Mouse (Mus musculus) hindbrain, embryonic 11.5 days (tissue): ENCODE measurements around the gene Rbfox2. TPM values are rescaled to one million over a fixed set of nuclear protein-coding genes. Genes with fewer than 3 reads are reported as not detected.
A peak's percentile ranks its signal among the peaks of the same experiment; 100 is the strongest.

Experiments used
- ATAC-seq: fragments of 200-750 bp; cut with Nextera tagmentation; 2 replicates; pipeline ENCODE4 v1.8.0; 2017; ENCODE audit warnings: mild to moderate bottlenecking, moderate TSS enrichment, moderate library complexity; ENCODE audit not compliant: low FRiP score
- DNase-seq: peaks from one replicate; pipeline ENCODE4 v3.0.0-alpha.2; 2015; ENCODE audit warnings: low spot score
- H3K27ac ChIP-seq: fragments of 300-500 bp; sonication (generic); 2 replicates; pipeline ENCODE4 v1.5.1; 2014; ENCODE audit warnings: mild to moderate bottlenecking, low read depth, low read length
- H3K27me3 ChIP-seq: fragments of 300-500 bp; sonication (generic); 2 replicates; pipeline ENCODE4 v1.6.1; 2014; ENCODE audit warnings: mild to moderate bottlenecking, low read length, moderate library complexity, mixed read lengths; ENCODE audit not compliant: control insufficient read depth, insufficient read depth
- H3K36me3 ChIP-seq: fragments of 300-500 bp; sonication (generic); 2 replicates; pipeline ENCODE4 v1.6.1; 2014; ENCODE audit warnings: mild to moderate bottlenecking, low read length, moderate library complexity, mixed read lengths; ENCODE audit not compliant: control insufficient read depth, insufficient read depth
- H3K4me1 ChIP-seq: fragments of 300-500 bp; sonication (generic); replicated peaks from 2 replicates; pipeline ENCODE4 v1.6.1; 2014; ENCODE audit warnings: low read length, mixed read lengths; ENCODE audit not compliant: control insufficient read depth, insufficient read depth
- H3K4me2 ChIP-seq: fragments of 300-500 bp; sonication (generic); replicated peaks from 2 replicates; pipeline ENCODE4 v1.6.1; 2014; ENCODE audit warnings: mild to moderate bottlenecking, low read depth, low read length
- H3K4me3 ChIP-seq: fragments of 300-500 bp; sonication (generic); 2 replicates; pipeline ENCODE4 v1.5.1; 2014; ENCODE audit warnings: low read depth, low read length
- H3K9ac ChIP-seq: fragments of 300-500 bp; sonication (generic); 2 replicates; pipeline ENCODE4 v1.6.1; 2014; ENCODE audit warnings: low read depth, low read length
- H3K9me3 ChIP-seq: fragments of 300-500 bp; sonication (generic); 2 replicates; pipeline ENCODE4 v1.6.1; 2016; ENCODE audit warnings: low read length; ENCODE audit not compliant: control insufficient read depth
- WGBS: fragments of 180-500 bp; shearing (Covaris S2); extraction: QIAGEN DNeasy Blood & Tissue Kit; methylation state at CpG from one replicate; pipeline ENCODE4 v1.1.7; 2014; 5-methylcytosine and 5-hydroxymethylcytosine counted together
- polyA plus RNA-seq: library from polyadenylated mRNA; unstranded; fragments of >200 nt; fragmentation: Nextera tagmentation; extraction: Ambion mirVana; gene quantifications from 2 replicates; pipeline ENCODE4 v1.2.1, GENCODE M21; 2014

Rbfox2 gene
- polyA plus RNA-seq, 1 experiment from 2014 or later, result 142 TPM

DNA sequence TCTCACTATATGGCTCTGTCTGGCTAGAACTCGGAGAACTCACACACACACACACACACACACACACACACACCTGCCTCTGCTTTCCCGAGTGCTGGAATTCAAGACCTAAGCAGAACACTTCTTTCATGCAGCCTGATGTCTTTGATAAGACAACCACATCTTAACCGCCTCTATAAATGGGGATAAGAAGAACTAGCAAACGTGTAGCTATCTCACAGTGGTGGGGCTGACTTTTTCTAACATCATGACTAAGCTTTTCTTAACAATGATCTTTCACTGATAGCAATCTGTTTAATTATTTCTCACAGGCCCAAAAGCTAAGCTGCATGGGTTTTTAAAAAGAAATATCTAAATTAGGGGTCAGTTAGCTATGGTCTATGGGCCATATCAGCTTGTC lies 86.0 kb downstream of the Rbfox2 start:
- Histone ChIP-seq H3K9me3 (no peaks in the 10 kb centered on the region), H3K27me3 (no peaks in the 10 kb centered on the region), H3K4me1 (no peaks in the 10 kb centered on the region), H3K9ac (no peak overlapping the region), H3K4me2 (no peak overlapping the region), H3K36me3 (no peaks in the 10 kb centered on the region), H3K27ac (no peak overlapping the region), H3K4me3 (no peak overlapping the region)
- ATAC-seq (no peak), DNase-seq (no peak)
- WGBS, result 86% methylated on average over 4 of the region's 4 CpGs

GRCm38 (mm10) chr15:77220137-77220536 lies 86.7 kb downstream of the Rbfox2 start:
- Histone ChIP-seq H3K36me3 (no peaks in the 10 kb centered on the region), H3K4me1 (peaks cover 5% of the 10 kb centered on the region; the same call in 1 of the 2 replicates), H3K27me3 (no peaks in the 10 kb centered on the region), H3K27ac (no peak overlapping the region), H3K4me2 (no peak overlapping the region), H3K9ac (no peak overlapping the region), H3K4me3 (no peak overlapping the region), H3K9me3 (no peaks in the 10 kb centered on the region)
- DNase-seq (no peak), ATAC-seq (no peak)

DNA sequence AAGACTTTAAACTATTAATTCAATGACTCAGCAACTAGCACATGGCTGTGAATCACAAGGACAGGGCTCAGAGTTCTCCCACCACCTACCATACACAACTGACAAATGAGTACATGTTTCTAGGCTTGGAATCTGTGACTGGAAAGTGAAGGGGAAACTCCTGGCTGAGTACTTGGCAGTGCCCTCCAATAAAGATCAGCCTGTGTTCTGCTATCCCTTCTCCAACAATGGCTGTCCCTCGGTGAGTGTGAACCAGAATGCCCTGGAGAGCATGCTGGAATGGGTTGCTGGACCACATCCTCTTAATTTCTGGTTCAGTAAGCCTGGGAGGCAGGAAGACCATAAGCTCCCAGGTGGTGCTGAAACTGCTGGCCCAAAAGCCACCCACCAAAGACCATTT lies 87.2 kb downstream of the Rbfox2 start:
- DNase-seq, result no peak
- no peak for ATAC-seq
- 67% methylated on average over 1 of the region's 1 CpGs for WGBS

GRCm38 (mm10) chr15:77218007-77218406 lies 88.8 kb downstream of the Rbfox2 start:
- H3K4me2 ChIP-seq, result no peak overlapping the region
- H3K27me3 ChIP-seq, result no peaks in the 10 kb centered on the region
- H3K4me1 ChIP-seq, result peaks cover 5% of the 10 kb centered on the region; the same call in 1 of the 2 replicates
- H3K9me3 ChIP-seq, result no peaks in the 10 kb centered on the region
- no peaks in the 10 kb centered on the region for H3K36me3 ChIP-seq
- DNase-seq (no peak), ATAC-seq (no peak)
- H3K4me3 ChIP-seq, result no peak overlapping the region
- no peak overlapping the region for H3K27ac ChIP-seq
- no peak overlapping the region for H3K9ac ChIP-seq
- WGBS, result 95% methylated on average over 3 of the region's 3 CpGs

More for the DNA sequence above, 87.2 kb downstream of the Rbfox2 start:
- Histone ChIP-seq H3K27ac (no peak overlapping the region), H3K4me1 (peaks cover 5% of the 10 kb centered on the region; the same call in 1 of the 2 replicates), H3K9me3 (no peaks in the 10 kb centered on the region), H3K9ac (no peak overlapping the region), H3K4me3 (no peak overlapping the region), H3K27me3 (no peaks in the 10 kb centered on the region), H3K36me3 (no peaks in the 10 kb centered on the region), H3K4me2 (no peak overlapping the region)

GRCm38 (mm10) chr15:77217523-77217922 lies 89.3 kb downstream of the Rbfox2 start:
- 83% methylated on average over 1 of the region's 1 CpGs for WGBS
- H3K4me3 ChIP-seq, result no peak overlapping the region
- no peak overlapping the region for H3K4me2 ChIP-seq
- DNase-seq (no peak), ATAC-seq (no peak)
- H3K36me3 ChIP-seq, result no peaks in the 10 kb centered on the region
- H3K4me1 ChIP-seq, result peaks cover 5% of the 10 kb centered on the region; the same call in 1 of the 2 replicates
- H3K27me3 ChIP-seq, result no peaks in the 10 kb centered on the region
- no peak overlapping the region for H3K9ac ChIP-seq
- H3K9me3 ChIP-seq, result no peaks in the 10 kb centered on the region
- no peak overlapping the region for H3K27ac ChIP-seq

DNA sequence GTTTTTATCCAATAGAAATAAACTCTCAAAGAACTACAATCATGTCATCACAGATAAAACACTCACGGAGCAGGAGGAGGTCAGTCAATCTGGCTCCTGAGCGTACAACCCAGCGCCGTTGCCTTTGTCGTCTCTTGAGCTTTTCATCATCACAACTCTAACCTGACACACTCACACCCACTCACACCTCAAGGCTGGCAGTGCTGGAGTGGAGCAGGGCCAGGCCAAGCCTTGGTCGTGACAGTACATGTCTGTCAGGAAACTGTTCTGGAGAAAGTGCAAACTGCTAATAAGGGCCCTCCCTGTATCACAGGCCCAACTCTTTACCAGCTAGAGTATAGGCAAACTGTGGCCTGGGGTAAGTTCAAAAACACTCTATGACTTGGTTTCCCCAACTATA lies 90.1 kb downstream of the Rbfox2 start:
- no peak overlapping the region for H3K27ac ChIP-seq

DNA sequence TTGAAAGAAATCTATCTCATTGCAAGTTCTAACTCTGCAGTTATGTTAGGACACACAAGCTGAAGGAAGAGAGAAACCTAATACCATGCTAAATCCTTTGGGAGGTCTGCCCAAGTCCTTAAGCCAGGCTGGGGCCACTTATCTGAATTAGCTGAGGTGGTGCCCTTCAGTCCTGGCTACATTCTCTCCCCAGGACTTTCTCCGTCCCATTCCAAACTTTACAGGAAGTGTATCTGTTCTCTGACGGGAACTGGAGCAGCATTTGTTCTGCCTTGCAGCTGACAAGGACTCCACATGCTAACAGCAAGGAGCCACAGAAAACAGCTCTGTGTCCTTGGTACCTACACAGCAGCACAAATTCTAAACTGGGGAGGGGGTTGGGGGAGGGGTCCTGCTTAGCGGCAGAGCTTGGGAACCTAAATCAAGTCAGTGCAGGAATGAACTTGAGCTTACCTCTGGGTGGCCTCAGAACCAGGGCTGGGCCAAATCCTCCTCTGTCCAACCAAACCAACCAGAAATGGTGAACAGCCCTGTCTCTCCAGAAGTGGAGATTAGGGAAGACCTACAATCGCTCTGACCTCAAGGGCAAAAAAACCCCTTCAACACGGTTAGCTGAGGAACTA lies 91.5 kb downstream of the Rbfox2 start:
- H3K4me3 ChIP-seq, result no peak overlapping the region
- no peak overlapping the region for H3K4me2 ChIP-seq
- no peak overlapping the region for H3K9ac ChIP-seq
- 26% methylated on average over 5 of the region's 5 CpGs for WGBS
- H3K27ac ChIP-seq, result 0 out of 2 replicates have a peak overlapping the region, but pooled peaks have one; percentile 42
- no peaks in the 10 kb centered on the region for H3K36me3 ChIP-seq
- peaks cover 5% of the 10 kb centered on the region; the same call in 1 of the 2 replicates for H3K4me1 ChIP-seq
- H3K27me3 ChIP-seq, result no peaks in the 10 kb centered on the region
- no peak for ATAC-seq
- DNase-seq, result no peak
- H3K9me3 ChIP-seq, result no peaks in the 10 kb centered on the region

More for the DNA sequence above, 90.1 kb downstream of the Rbfox2 start:
- H3K27me3 ChIP-seq, result no peaks in the 10 kb centered on the region
- no peak for ATAC-seq
- H3K4me3 ChIP-seq, result no peak overlapping the region
- no peak for DNase-seq
- 86% methylated on average over 6 of the region's 6 CpGs for WGBS
- no peaks in the 10 kb centered on the region for H3K36me3 ChIP-seq
- H3K4me2 ChIP-seq, result no peak overlapping the region
- peaks cover 5% of the 10 kb centered on the region; the same call in 1 of the 2 replicates for H3K4me1 ChIP-seq
- H3K9me3 ChIP-seq, result no peaks in the 10 kb centered on the region
- H3K9ac ChIP-seq, result no peak overlapping the region

DNA sequence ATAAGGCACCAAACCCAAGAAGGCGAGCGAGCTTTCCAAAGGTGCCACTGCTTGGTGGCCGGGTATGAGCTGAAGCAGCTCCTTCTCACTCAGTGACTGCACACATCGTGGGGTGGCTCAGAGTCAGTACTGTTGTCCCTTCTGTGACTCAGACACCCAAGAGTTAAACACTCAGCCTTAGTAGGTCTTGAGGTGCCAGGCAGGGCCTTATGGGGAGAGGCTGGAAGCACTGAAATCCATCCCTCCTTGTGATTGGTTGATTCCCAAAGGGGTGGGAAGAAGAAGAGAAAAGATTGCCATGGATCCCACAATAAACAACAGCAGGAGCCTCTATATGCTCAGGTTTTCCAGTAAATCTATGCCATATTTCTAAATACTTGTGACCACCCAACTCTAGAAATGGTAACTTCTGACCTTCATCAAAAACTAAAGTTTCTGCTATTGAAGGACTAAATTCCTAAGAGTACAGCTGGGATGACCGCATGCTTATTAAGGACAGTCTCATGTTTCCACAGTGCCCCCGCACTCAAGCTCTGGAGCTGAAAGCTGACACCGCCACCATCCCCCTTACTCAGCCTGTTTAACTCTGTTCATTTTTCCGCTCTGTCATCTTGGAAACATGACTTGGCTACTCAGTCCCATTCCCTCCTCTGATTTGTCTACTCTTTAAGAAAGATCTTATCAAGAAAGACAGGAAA lies 92.2 kb downstream of the Rbfox2 start:
- Histone ChIP-seq H3K4me3 (no peak overlapping the region), H3K27ac (peak overlapping the region; percentile 45; the same call in 1 of the 2 replicates)
- WGBS, result 41% methylated on average over 8 of the region's 8 CpGs

GRCm38 (mm10) chr15:77213829-77214228 lies 93.0 kb downstream of the Rbfox2 start:
- Histone ChIP-seq H3K4me1 (peaks cover 5% of the 10 kb centered on the region; the same call in 1 of the 2 replicates), H3K27me3 (no peaks in the 10 kb centered on the region), H3K36me3 (no peaks in the 10 kb centered on the region), H3K4me3 (no peak overlapping the region), H3K9ac (no peak overlapping the region), H3K9me3 (no peaks in the 10 kb centered on the region), H3K27ac (no peak overlapping the region), H3K4me2 (no peak overlapping the region)
- WGBS, result 53% methylated on average over 5 of the region's 5 CpGs
- ATAC-seq (no peak), DNase-seq (no peak)

More for the DNA sequence above, 92.2 kb downstream of the Rbfox2 start:
- Histone ChIP-seq H3K9ac (no peak overlapping the region), H3K27me3 (no peaks in the 10 kb centered on the region), H3K36me3 (no peaks in the 10 kb centered on the region), H3K4me1 (peaks cover 5% of the 10 kb centered on the region; the same call in 1 of the 2 replicates), H3K9me3 (no peaks in the 10 kb centered on the region), H3K4me2 (no peak overlapping the region; the same call in 1 of the 2 replicates)
- ATAC-seq (no peak), DNase-seq (peak; percentile 60)
